Mouse (Mus musculus) heart, adult 9 months (tissue): ENCODE measurements around the gene Pnmal1.
A peak's percentile ranks its signal among the peaks of the same experiment; 100 is the strongest.

ENCODE experiments used
- DNase-seq, 2 experiments: peaks; one replicate each; pipeline ENCODE4 v3.0.0; 2022; ENCODE audit warnings: low spot score in 2 of 2

Gene Pnmal1

DNA sequence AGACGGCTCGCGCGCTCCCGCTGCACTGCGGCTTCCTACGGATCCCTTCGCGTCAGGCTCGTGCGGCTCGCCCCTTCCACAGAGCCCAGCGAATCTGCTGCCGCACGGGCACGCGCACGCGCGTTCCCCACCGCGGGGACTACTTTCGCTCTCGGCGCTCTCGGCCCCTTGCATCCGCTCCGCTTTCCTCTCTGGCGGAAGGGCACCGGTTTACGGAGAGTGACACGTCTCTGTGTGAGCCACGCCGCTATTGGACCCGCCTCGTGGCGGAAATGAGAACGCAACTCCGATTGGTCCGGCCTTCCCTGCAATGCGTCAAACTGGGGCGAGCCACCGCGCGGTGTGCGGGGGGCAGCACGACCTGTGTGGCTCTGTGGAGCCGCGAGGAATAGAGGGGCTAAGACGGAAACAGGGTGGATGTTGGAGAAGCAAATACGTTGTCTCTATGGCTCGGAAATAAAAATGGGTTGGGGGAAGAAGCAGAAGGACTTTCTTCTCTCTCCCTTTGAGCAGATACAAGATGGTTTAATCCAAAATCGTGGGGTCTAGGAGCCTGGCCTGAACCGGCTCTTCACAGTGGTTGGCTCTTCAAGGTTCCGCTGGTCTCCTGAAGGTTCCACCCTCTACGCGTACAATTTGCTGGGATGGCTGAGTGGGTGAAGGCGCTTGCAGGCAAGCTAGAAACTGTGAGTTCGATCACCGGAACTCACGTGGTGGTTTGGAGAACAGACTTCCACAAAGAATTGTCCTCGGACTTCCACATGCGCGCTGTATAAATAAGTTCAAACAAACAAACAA is 35.2 kb upstream of the Pnmal1 start, which contains the start of gene Calm3:
Calm3 (minus strand) TSS at position 78 of the 798 bp plus-strand sequence.
- peak; percentile 100 for DNase-seq

DNA sequence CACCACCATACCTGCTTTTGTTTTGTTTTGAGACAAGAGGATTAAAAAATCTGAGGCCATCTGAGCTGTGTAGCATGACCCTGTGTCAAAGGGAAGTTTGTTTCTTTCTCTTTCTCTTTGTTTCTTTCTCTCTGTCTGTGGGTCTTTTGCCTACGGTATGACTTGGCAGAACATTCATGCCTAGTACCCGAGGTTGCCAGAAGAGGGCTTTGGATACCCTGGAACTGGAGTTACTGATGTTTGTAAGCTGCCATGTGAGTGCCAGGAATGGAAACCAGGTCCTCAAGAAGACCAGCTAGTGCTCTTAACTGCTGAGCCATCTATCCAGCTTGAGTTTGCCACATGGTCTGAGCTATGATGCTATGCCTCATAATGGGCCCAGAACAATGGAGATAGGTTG is 31.1 kb upstream of the Pnmal1 start:
- no peak for DNase-seq

DNA sequence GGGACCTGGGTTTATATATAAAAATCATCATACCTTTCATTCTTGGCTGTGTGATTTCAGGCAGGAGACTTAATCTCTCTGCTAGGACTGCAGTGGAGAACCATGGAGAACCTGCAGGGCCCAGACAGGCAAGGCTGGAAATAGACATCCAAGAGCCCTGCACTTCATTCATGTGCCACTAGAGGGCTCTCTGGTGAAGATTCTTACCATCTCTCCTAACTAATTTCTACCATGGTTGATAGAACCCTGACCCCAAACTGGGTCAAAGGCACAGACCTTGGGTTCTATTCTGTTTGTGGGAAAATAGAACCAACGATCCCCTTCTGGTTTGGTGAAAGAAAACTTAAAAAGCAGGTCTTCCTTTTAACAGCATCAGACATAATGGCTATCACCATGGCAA is 28.6 kb upstream of the Pnmal1 start:
- DNase-seq: peak in 1 of 2 experiments; percentile 51

DNA sequence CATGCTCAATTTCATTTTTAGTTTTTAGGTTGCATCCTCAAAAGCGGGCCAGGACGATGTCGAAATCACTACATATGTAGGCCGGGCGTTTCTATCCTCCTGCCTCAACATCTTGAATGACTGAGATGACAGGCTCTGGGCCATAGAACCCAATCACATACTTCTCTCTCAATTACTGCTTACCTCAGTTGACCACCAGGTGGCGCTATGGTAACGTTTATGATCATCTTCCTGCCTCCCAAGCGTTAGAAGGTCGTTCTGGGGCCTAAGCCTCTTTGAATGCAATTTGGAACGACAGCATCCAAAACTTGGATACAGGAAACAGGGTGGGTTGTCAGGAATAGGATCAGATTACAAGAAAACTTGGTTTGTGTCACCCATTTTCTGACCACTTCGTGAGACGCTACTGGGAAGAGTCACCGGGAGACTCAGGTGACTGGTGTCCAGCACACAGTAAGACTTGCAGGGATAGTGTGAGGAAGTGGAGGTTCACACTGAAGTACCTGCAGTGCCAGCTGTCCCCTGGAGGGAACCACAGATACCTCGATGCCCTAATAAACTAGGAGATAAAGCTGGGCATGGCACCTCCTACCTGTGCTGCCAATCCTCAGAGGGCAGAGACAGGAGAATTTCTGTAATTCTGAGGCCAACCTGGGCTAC is 27.4 kb upstream of the Pnmal1 start:
- DNase-seq: peak; percentile 57 to 83

DNA sequence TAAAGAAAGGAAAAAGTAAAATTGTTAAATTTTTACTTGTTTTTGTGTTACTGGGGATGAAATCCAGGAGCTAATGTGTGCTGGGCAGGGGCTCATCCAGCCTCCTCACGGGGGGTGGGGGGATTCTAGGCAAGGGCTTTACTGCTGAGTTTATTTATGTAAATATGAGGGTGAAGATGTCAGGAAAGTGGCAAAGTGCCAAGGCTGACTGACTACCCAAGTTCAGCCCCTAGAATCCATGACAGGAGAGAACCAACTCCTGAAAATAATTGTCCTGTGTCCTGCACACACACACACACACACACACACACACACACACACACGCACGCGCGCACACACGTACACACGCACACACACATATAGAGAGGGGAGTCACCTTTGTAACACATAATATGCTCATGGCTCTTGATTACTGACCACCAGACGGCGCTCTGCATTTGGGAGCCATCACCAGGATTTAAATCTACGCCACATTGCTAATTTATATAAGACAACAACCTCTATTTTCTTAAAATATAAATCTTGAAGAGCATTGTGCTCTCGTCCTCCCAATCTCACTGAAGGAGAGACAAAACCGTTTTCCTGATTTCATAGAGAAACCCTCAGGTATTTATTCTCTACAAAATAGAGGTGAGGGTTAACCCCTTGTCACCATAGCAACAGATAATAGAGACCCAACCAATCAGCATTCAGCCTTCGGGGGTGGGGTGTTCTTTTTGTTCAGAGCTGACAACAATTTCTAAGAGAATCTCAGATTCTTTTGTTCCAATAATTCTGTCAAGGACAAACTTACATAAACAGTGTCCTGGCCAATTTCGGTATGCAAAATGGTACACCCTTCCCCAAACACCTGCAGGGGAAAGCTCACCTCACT is 26.5 kb upstream of the Pnmal1 start:
- no peak for DNase-seq

DNA sequence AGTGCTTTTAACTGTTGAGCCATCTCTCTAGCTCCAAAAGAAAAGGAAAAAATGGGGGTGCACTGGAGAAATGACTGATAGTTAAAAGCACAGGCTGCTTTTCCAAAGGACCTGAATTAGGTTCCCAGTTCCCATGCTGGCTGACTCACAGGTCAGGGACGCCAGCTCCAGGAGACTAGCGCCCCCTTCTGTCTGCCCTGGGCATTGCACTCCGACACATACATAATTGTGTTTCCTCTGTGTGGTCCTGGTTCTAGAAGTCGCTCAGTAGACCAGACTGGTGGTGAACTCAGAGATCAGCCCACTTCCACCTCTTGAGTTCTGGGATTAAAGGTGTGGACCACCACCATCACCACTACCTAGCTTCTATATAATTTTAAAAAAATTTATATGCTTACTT is 22.2 kb upstream of the Pnmal1 start:
- DNase-seq: no peak

DNA sequence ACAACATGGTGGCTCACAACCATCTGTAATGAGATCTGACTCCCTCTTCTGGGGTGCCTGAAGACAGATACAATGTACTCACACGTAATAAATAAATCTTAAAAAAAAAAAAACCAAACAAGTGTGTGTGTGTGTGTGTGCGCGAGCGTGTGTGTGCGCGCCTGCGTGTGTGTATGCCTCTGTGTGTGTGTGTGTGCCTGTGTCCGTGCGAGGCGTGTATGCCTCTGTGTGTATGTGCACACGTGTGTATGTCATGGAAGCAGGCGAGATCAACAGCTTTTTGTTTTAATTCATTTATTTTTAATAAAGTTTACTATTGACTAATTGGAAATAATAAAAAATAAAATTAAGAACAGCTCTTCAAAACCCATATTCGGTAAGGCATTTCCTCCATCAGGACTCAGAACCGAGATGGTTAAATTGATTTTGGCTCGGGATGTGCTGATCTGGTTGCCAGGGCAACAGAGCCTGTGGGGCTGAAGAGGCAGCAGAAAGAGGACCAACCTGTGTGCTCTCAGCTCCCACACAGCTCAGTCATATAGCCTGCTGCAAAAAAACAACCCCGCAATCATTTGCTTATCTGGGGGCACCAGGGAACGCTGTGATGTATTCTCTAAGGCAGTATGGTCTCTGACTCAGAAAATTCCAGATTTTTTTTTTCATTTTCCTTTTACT is 21.2 kb upstream of the Pnmal1 start:
- DNase-seq: no peak

DNA sequence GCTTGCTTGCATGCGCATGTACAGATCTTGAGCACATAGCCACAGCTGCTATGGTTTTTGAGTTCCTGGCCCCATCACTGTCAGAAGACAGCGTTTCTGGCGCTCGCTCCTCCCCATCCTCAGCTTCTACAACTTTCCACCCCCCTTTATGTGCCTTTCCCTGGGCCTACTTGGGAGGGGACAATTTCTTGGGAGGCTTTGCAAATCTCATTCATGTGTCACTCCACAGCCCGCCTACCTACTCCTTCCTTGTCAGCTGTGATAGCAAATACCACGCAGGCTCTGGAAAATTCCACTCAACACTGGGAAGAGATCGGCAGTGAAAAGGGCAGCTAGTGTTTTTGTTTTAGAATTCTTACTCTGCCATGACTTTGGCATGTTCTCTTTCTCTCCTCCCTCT is 19.2 kb upstream of the Pnmal1 start:
- DNase-seq: peak in 1 of 2 experiments; percentile 46

DNA sequence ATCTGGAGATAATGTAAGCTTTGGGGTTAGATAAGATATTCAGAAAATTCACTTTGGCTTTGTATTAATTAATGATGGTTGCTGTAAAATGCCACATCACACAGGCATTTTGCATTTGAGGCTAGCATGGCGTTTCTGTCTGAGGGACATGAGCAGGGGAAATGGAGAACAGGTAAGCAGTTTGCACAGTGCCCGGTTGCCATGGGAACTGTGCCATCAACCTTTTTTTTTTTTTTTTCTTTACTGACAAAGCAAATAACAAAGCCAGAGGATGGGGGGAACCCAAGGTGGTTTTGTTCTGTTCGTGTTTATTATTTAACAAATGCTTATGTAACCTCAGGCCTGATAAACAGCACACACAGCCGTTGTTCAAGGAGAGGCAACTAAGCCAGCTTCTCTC is 16.6 kb upstream of the Pnmal1 start:
- DNase-seq: no peak

DNA sequence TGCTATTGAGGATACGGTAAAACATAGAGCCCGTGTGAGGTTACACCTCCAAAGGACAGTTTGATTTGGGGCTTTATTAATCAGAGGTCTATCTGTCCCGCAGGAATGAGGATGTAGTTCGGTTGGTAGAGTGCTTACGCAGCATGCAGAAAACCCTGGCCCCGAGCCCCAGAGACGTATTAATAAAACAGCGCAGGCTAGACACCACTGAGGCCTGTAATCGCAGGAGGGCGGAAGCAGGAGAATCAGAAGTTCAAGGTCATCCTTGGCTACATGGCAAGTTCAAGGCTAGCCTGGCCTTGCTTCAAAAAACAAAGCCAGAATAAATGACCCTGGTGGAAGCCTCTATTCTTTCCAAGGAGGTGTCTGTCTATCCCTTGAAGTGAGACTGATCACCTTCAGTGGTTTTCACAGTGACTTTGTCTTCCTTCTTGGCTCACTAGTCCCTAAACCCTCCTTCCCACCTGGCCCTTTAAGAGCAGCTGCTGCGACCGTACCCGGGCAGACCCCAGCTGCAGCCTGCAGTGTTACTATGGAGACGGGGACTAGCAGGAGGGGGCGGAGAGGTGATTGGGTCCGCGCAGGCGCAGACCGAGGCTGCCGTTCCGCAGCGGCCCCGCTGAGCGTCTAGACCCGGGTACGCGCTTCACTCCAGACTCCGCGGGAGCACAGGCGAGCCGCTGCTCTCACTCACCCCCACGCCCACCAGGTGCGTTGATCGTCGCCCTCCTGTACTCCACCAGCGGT is 15.2 kb upstream of the Pnmal1 start, which contains the start of gene Pnmal2:
Pnmal2 (plus strand) TSS at position 622 of the 747 bp plus-strand sequence.
- DNase-seq: peak; percentile 76 to 80

DNA sequence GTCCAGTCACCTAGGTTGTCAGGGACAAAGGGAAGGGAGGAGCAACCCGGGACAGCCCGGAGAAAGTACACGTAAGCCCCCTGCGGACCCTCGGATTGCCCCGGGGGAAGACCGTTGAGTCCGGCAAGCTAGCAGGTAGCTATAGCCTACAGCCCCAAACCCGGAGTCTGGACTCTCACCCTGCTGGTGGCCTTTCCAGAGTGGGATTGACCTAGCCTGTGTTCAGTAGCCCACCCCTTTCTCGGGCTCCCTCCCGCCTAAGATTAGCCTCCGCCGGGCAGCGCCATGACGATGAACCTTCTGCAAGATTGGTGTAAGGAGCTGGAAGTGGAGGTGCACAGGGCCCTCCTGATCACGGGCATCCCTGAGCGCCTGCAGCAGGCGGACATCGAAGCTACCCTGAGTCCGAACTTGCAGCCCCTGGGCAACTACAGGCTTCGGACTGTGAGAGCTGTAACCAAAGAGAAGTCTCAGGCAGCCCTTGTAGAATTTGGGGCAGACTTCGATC is 14.6 kb upstream of the Pnmal1 start:
- DNase-seq: no peak

DNA sequence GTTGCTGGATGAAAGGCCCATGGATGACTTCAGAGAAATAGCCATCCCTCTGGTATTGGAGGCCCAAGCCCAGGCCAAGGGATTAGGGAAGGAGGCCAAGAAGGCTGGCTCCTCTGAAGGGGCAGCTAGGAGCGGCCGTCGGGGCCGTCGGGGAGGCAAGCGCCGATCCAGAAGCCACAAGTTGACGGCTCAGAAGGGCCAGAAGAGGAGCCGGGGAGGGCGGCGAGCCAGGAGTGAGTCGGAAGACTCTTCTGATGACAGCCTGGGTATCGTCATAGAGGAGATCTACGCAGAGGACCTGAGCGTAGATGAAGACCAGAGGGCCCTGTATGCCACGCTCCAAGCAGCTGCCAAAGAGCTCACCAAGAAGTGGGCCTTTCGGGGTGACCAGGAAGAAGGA is 14.1 kb upstream of the Pnmal1 start:
- no peak for DNase-seq

DNA sequence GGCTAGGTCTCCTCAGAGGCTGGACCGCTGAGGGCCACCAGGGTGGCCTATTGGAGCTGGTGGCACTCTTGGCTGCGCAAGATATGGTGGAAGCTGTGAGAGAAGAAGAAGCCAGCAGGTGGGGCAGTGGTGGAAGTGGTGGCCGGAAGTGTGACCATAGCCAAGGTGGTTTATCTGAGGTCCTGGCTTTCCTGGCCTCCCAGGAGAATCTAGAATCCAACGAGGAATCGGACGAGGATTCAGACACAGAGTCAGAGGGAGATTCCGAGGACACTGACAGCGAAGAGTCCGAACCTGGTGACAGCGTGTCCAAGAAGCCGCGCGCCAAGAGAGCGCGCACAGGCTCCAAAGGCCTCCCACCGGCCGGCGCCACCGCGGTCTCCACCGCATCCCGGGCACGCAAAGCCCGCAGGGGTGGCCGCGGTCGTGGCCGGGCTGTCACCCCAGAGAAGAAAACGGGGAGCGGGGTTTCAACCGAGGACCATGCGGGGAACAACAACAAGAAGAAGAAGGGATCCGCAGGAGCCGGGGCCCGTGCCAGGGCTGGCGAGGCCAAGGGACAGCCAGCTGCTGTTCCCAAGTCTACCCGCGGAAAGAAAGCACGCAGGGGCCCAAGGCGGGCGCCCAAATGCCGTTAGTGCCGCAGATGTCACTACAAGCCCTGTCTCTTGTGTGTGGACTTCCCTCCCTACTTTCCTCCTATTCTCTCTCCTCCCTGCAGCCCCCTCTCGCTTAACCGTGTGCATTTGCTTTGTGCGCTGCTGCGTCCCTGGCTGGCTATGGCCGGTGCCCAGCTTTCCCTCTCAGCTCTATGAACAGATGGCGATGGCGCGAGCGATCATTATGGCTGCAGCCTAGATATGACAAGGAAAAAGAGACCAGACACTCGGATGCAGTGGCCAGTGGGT is 12.8 kb upstream of the Pnmal1 start:
- no peak for DNase-seq

DNA sequence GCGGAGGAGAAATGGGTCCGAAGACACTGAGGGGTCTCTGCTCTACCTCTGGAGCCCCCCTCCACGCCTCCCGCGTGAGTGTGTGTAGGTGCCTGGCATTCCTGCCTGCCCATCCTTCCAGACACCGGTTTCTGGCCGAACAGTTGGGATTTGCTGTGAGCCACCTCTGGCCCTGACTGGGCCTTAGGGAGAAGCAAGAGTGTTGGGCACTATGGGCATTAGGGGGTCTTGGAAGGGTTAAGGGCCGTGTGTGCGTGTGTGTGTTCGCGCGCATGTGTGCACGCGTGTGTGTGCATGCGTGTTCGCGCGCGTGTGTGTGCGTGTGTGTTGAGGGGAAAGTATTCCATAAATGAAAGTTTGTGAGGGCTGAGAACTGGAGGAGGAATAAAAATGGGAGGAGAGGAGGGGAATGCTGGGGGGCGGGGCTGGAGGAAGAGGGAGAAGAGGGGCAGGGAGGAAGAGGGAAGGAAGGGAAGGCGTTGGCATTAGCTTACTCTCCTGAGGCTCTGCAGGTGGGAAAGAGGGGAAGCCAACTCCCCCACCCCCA is 12.1 kb upstream of the Pnmal1 start:
- DNase-seq: no peak

DNA sequence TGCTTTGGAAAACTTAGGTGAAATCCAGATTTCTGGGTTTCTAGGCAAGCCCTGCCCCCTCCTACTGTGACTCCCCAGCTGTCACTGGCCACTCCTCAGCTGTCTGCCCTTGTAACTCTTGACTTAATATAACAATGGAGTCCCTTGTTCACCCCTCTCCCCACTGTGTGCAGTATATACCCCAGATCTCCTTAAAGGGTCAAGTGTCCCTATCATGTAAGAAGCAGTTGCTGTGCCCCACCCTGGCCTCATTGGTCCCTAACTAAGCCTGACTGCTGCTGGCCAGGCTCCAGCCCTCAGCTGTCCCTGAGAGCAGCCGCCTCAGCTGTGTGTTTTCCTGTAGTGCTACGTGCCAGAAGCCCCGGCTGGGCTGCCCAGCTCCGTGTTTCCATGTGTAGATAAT is 11.5 kb upstream of the Pnmal1 start:
- DNase-seq: peak; percentile 44 to 64

DNA sequence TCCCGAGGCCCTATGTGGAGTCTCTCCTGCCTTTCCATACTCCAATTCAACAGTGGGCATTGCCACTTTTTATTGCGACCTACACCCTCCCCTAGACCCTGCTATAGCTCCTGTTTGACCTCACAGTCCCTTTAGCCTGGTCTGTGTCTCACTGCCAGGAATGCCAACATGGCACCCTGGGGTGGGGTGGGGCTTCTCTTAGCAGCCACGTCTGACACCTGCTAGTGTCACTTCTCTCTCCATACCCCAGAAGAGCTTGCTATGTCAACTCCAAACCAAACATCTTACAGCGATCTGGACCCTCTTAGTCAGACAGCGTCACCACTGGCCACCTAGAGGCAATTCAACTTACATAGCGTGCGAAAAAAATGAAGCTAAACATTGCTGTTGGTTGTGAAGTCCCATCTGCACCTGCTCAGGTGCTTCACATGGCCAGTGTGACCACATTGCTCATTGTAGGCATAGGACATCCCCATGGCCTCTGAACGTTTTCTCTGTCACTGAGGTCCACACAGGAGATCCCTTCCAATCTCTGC is 10.5 kb upstream of the Pnmal1 start:
- DNase-seq: no peak

DNA sequence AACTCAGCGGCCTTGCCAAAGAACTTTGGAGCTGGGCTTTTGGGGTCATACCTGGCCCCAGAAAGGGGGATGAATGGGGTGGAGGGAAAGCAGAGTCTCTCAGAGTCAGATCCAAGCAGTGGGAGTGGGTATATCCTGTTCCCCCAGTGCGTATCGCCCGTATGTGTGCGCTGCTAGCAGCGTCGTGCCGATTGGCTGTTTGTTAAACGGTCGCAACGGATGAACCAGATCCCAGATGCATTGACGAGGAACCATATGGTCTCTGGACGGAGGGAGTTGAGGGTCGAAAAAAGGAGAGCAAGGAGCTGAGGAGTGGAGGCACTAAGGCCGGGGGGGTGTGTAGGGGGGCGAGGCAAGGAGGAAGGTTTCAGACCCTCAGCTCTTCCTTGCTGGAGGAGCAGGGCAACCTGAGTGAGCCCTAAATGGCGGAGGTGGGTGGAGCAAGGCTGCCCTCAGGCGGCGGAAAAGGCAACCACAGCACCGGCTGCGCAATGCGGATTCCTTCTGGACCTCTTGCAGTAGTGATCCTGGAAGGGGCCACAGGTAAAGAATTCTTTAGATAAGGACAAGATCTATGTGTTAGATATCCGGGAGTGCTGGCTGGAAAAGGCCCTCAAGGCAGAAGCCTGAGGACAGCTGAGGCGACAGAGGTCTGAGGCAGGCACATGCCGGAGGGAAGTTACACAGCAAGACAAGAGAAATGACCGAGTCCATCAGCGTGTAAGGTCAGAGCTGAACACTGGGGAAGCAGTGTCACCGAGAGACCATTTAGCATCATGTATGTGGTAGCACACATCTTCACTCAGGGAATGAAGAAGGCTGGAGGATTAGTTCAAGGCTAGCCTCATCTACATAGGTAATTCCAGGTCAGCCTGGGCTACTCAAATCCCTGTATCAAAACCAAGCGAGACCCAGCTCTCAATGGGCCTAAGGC is 9.3 kb upstream of the Pnmal1 start:
- peak in 1 of 2 experiments; percentile 32 for DNase-seq
